Mouse (Mus musculus): ENCODE data around the gene Ccnt2. TPM values are rescaled to one million over a fixed set of nuclear protein-coding genes. Genes with fewer than 3 reads are reported as not detected.

Gene Ccnt2
- total and polyA plus RNA-seq, 3 experiments = 18.1 to 30.8 (median 27.4) TPM

DNA sequence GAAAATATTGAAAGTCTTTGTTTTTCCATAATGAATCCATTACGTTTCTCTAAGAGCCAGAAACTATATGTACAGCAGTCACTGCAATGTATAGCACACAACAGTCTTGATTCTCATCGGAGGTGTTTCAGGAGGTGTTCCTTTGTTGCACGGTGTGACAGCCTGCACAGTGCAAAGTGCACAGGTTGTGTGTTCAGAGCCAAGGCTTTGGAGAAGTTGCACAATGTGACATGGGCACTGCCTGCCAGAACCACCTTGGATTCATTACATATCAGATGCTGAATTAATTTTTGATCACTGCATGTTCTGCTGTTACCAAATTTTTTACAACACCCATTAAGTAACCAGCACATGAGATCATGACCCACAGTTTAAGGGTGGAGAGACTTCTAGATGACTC is 41.5 kb upstream of the Ccnt2 start:
- no peaks in the 10 kb centered on the region for H3K79me2 ChIP-seq (replicated peaks; ENCODE audit: control insufficient read depth, extremely low read depth, insufficient read depth, poor library complexity, severe bottlenecking)
- no peak overlapping the region for H3K27ac ChIP-seq (ENCODE audit: insufficient read depth, low read depth)
- TF ChIP-seq IRF4 (IDR thresholded peaks at IDR 0.05; ENCODE audit: low read depth, low read length) = no peak
- no peak for TF ChIP-seq MAZ (IDR thresholded peaks at IDR 0.05; ENCODE audit: low read depth, low read length)
- no peak for TF ChIP-seq NRF1 (IDR thresholded peaks at IDR 0.05; ENCODE audit: low read depth, low read length)
- TF ChIP-seq NELFE (IDR thresholded peaks at IDR 0.05; ENCODE audit: low read depth, low read length) = no peak
- no peak for TF ChIP-seq MAFK (IDR thresholded peaks at IDR 0.05; ENCODE audit: insufficient replicate concordance, low read length)
- TF ChIP-seq JUND (conservative IDR thresholded peaks at IDR 0.05; ENCODE audit: low read depth, low read length) = no peak
- no peak for TF ChIP-seq USF2 (conservative IDR thresholded peaks at IDR 0.05; ENCODE audit: low read depth, low read length)
- TF ChIP-seq ELF1 (IDR thresholded peaks at IDR 0.05; ENCODE audit: low read depth, low read length) = no peak
- TF ChIP-seq POLR2AphosphoS2 (IDR thresholded peaks at IDR 0.05; ENCODE audit: low read depth, low read length) = no peak
- TF ChIP-seq ZNF384 (IDR thresholded peaks at IDR 0.05; ENCODE audit: low read depth, low read length) = no peak
- no peak for TF ChIP-seq PAX5 (IDR thresholded peaks at IDR 0.05; ENCODE audit: low read length)
- no peak for TF ChIP-seq KAT2A (IDR thresholded peaks at IDR 0.05; ENCODE audit: insufficient replicate concordance, low read length)
- no peak for TF ChIP-seq RAD21 (IDR thresholded peaks at IDR 0.05; ENCODE audit: low read depth, low read length)
- no peak for TF ChIP-seq HCFC1 (IDR thresholded peaks at IDR 0.05; ENCODE audit: low read depth, low read length)
- TF ChIP-seq MXI1 (IDR thresholded peaks at IDR 0.05; ENCODE audit: low read depth, low read length) = no peak
- no peak for TF ChIP-seq CHD2 (IDR thresholded peaks at IDR 0.05; ENCODE audit: low read length)
- TF ChIP-seq USF1 (IDR thresholded peaks at IDR 0.05; ENCODE audit: low read depth, low read length) = no peak
- no peak for TF ChIP-seq MYC (IDR thresholded peaks at IDR 0.05; ENCODE audit: low read depth, low read length)
- no peak for TF ChIP-seq BHLHE40 (IDR thresholded peaks at IDR 0.05; ENCODE audit: low read depth, low read length)
- no peaks in the 10 kb centered on the region for H3K27me3 ChIP-seq (replicated peaks)
- H3K4me3 ChIP-seq (replicated peaks in 1 of 3; ENCODE audit: low read depth in 2 of 3, low read length in 2 of 3, poor library complexity in 1 of 3) = no peak overlapping the region
- no peak overlapping the region for H3K9ac ChIP-seq (ENCODE audit: insufficient read depth, low read depth)
- H3K36me3 ChIP-seq (replicated peaks in 1 of 2; ENCODE audit: control insufficient read depth in 1 of 2, insufficient read depth in 1 of 2, low read length in 1 of 2) = no peaks in the 10 kb centered on the region
- H3K4me2 ChIP-seq (ENCODE audit: insufficient read depth, low read depth, poor library complexity, severe bottlenecking) = no peak overlapping the region; the same call in 1 of the 2 replicates
- in situ Hi-C loops (cut with MboI; ENCODE audit: low pct_ligation_motif_present, low pct_unique_long_range_greater_than_20kb, low sequenced_read_pairs) = no loop called here
- H3K9me3 ChIP-seq (replicated peaks; ENCODE audit: low read length) = peaks cover 3% of the 10 kb centered on the region
- dilution Hi-C loops (cut with MboI; ENCODE audit: extremely low pct_ligation_motif_present, extremely low pct_unique_long_range_greater_than_20kb, low sequenced_read_pairs) = no loop called here
- no peak for DNase-seq (ENCODE audit: extremely low read depth)
- peaks cover 0 to 11% of the 10 kb centered on the region in 2 experiments; a peak in 2 of 4 replicates for H3K4me1 ChIP-seq (ENCODE audit: control insufficient read depth in 1 of 2, insufficient read depth in 2 of 2)

- TF ChIP-seq UBTF (IDR thresholded peaks at IDR 0.05; ENCODE audit: low read depth, low read length) (no peak), JUND (conservative IDR thresholded peaks at IDR 0.05; ENCODE audit: low read depth, low read length) (0 out of 2 replicates have a peak, but pooled peaks have one; percentile 16), ZNF384 (IDR thresholded peaks at IDR 0.05; ENCODE audit: low read depth, low read length) (peak; percentile 23; the same call in 1 of the 2 replicates), ZMIZ1 (IDR thresholded peaks at IDR 0.05; ENCODE audit: low read depth, low read length) (no peak)
- no peak overlapping the region for H3K9ac ChIP-seq (ENCODE audit: insufficient read depth, low read depth)
- H3K9me3 ChIP-seq (replicated peaks; ENCODE audit: low read length) = peaks cover 3% of the 10 kb centered on the region
- H3K79me2 ChIP-seq (replicated peaks; ENCODE audit: control insufficient read depth, extremely low read depth, insufficient read depth, poor library complexity, severe bottlenecking) = no peaks in the 10 kb centered on the region
- no peaks in the 10 kb centered on the region for H3K36me3 ChIP-seq (replicated peaks in 1 of 2; ENCODE audit: control insufficient read depth in 1 of 2, insufficient read depth in 1 of 2, low read length in 1 of 2)
- H3K4me3 ChIP-seq (replicated peaks in 1 of 3; ENCODE audit: low read depth in 2 of 3, low read length in 2 of 3, poor library complexity in 1 of 3) = no peak overlapping the region
- dilution Hi-C loops (cut with MboI; ENCODE audit: extremely low pct_ligation_motif_present, extremely low pct_unique_long_range_greater_than_20kb, low sequenced_read_pairs) = no loop called here
- H3K27me3 ChIP-seq (replicated peaks) = no peaks in the 10 kb centered on the region
- H3K4me2 ChIP-seq (ENCODE audit: insufficient read depth, low read depth, poor library complexity, severe bottlenecking) = peak overlapping the region; percentile 50; the same call in 1 of the 2 replicates
- H3K27ac ChIP-seq (ENCODE audit: insufficient read depth, low read depth) = no peak overlapping the region
- peaks cover 0 to 11% of the 10 kb centered on the region in 2 experiments; a peak in 2 of 4 replicates for H3K4me1 ChIP-seq (ENCODE audit: control insufficient read depth in 1 of 2, insufficient read depth in 2 of 2)
- DNase-seq (ENCODE audit: extremely low read depth) = peak; percentile 41
- in situ Hi-C loops (cut with MboI; ENCODE audit: low pct_ligation_motif_present, low pct_unique_long_range_greater_than_20kb, low sequenced_read_pairs) = no loop called here
These were observed 41.1 kb upstream of the Ccnt2 start for GRCm38 (mm10) chr1:127732841-127733240.

All from CH12.LX (cell line).